Mouse (Mus musculus) kidney, postnatal 0 days (tissue): ENCODE measurements around the gene Grid2. TPM values are rescaled to one million over a fixed set of nuclear protein-coding genes. Genes with fewer than 3 reads are reported as not detected.

ENCODE experiments used
- ATAC-seq: fragments of 200-750 bp; cut with Nextera tagmentation; replicated peaks from 2 replicates; pipeline ENCODE4 v1.8.0; 2017; ENCODE audit warnings: low read depth, moderate number of reproducible peaks, moderate TSS enrichment, moderate library complexity; ENCODE audit not compliant: low FRiP score
- DNase-seq: peaks from one replicate; pipeline ENCODE4 v3.0.0-alpha.2; 2016; ENCODE audit warnings: low spot score
- H3K27ac ChIP-seq: fragments of 300-500 bp; sonication (generic); 2 replicates; pipeline ENCODE4 v1.5.1; 2014; ENCODE audit warnings: mild to moderate bottlenecking
- H3K27me3 ChIP-seq: fragments of 300-500 bp; sonication (generic); 2 replicates; pipeline ENCODE4 v1.6.1; 2014; ENCODE audit warnings: low read length, mixed read lengths; ENCODE audit not compliant: insufficient read depth
- H3K36me3 ChIP-seq: fragments of 300-500 bp; sonication (generic); 2 replicates; pipeline ENCODE4 v1.6.1; 2014; ENCODE audit warnings: low read length, mixed read lengths; ENCODE audit not compliant: insufficient read depth
- H3K4me1 ChIP-seq: fragments of 300-500 bp; sonication (generic); replicated peaks from 2 replicates; pipeline ENCODE4 v1.6.1; 2014; ENCODE audit warnings: antibody characterized with exemption, low read length, mixed read lengths; ENCODE audit not compliant: insufficient read depth
- H3K4me2 ChIP-seq: fragments of 300-500 bp; sonication (generic); 2 replicates; pipeline ENCODE4 v1.6.1; 2014; ENCODE audit warnings: mild to moderate bottlenecking, low read length, moderate library complexity, mixed read lengths
- H3K4me3 ChIP-seq: fragments of 300-500 bp; sonication (generic); replicated peaks from 2 replicates; pipeline ENCODE4 v1.5.1; 2014; ENCODE audit warnings: low read depth, low read length
- H3K9ac ChIP-seq: fragments of 300-500 bp; sonication (generic); 2 replicates; pipeline ENCODE4 v1.6.1; 2014; ENCODE audit warnings: low read depth, low read length
- H3K9me3 ChIP-seq: fragments of 300-500 bp; sonication (generic); replicated peaks from 2 replicates; pipeline ENCODE4 v1.6.1; 2016; ENCODE audit warnings: low read length, inconsistent platforms, mixed read lengths
- CTCF ChIP-seq: IDR thresholded peaks from 2 replicates; pipeline ENCODE4 v1.5.1; 2016; ENCODE audit warnings: antibody characterized with exemption, low read depth, mild to moderate bottlenecking, moderate library complexity
- WGBS: fragments of 180-500 bp; shearing (Covaris S2); extraction: QIAGEN DNeasy Blood & Tissue Kit; methylation state at CpG from one replicate; pipeline ENCODE4 v1.1.7; 2014; 5-methylcytosine and 5-hydroxymethylcytosine counted together
- polyA plus RNA-seq: library from polyadenylated mRNA; unstranded; fragments of >200 nt; fragmentation: Nextera tagmentation; extraction: Ambion mirVana; gene quantifications from 2 replicates; pipeline ENCODE4 v1.2.1, GENCODE M21; 2015

The Grid2 gene
- polyA plus RNA-seq, 1 experiment from 2014 or later, result 0.21 TPM

GRCm38 (mm10) chr6:63964269-63964668 is 708.6 kb downstream of the Grid2 start:
- Histone ChIP-seq H3K9me3 (no peaks in the 10 kb centered on the region), H3K36me3 (no peaks in the 10 kb centered on the region), H3K9ac (no peak overlapping the region), H3K27me3 (no peaks in the 10 kb centered on the region), H3K4me2 (no peak overlapping the region), H3K4me1 (no peaks in the 10 kb centered on the region), H3K27ac (no peak overlapping the region), H3K4me3 (no peak overlapping the region)
- no peak for TF ChIP-seq CTCF
- DNase-seq (peak; percentile 1), ATAC-seq (0 out of 2 replicates have a peak, but pooled peaks have one; percentile 49)
- WGBS, result 41% methylated on average over 6 of the region's 6 CpGs

- Histone ChIP-seq H3K27ac (no peak overlapping the region), H3K27me3 (no peaks in the 10 kb centered on the region), H3K4me3 (no peak overlapping the region), H3K4me1 (no peaks in the 10 kb centered on the region), H3K36me3 (no peaks in the 10 kb centered on the region), H3K9ac (no peak overlapping the region), H3K9me3 (no peaks in the 10 kb centered on the region), H3K4me2 (no peak overlapping the region)
- ATAC-seq (no peak), DNase-seq (no peak)
- no peak for TF ChIP-seq CTCF
- 32% methylated on average over 2 of the region's 2 CpGs for WGBS
These were observed 709.1 kb downstream of the Grid2 start for GRCm38 (mm10) chr6:63964735-63965134.

GRCm38 (mm10) chr6:64046084-64046483 is 790.4 kb downstream of the Grid2 start:
- no peak for TF ChIP-seq CTCF
- Histone ChIP-seq H3K4me3 (no peak overlapping the region), H3K4me2 (no peak overlapping the region), H3K4me1 (no peaks in the 10 kb centered on the region), H3K36me3 (no peaks in the 10 kb centered on the region), H3K27me3 (no peaks in the 10 kb centered on the region), H3K9ac (no peak overlapping the region), H3K9me3 (no peaks in the 10 kb centered on the region), H3K27ac (no peak overlapping the region)
- ATAC-seq, result no peak
- WGBS, result 79% methylated on average over 2 of the region's 2 CpGs
- no peak for DNase-seq

GRCm38 (mm10) chr6:64046732-64047131 is 791.1 kb downstream of the Grid2 start:
- Histone ChIP-seq H3K4me3 (no peak overlapping the region), H3K9me3 (no peaks in the 10 kb centered on the region), H3K27me3 (no peaks in the 10 kb centered on the region), H3K9ac (no peak overlapping the region), H3K27ac (no peak overlapping the region), H3K36me3 (no peaks in the 10 kb centered on the region), H3K4me1 (no peaks in the 10 kb centered on the region), H3K4me2 (no peak overlapping the region)
- no peak for TF ChIP-seq CTCF
- 67% methylated on average over 1 of the region's 1 CpGs for WGBS
- no peak for ATAC-seq
- no peak for DNase-seq

- no peaks in the 10 kb centered on the region for H3K9me3 ChIP-seq
- DNase-seq (no peak), ATAC-seq (no peak)
- WGBS, result 83% methylated on average over 5 of the region's 5 CpGs
- no peaks in the 10 kb centered on the region for H3K27me3 ChIP-seq
- no peak for TF ChIP-seq CTCF
- no peaks in the 10 kb centered on the region for H3K36me3 ChIP-seq
- H3K9ac ChIP-seq, result no peak overlapping the region
- H3K4me1 ChIP-seq, result no peaks in the 10 kb centered on the region
- H3K27ac ChIP-seq, result no peak overlapping the region
- no peak overlapping the region for H3K4me3 ChIP-seq
- no peak overlapping the region for H3K4me2 ChIP-seq
These were observed 792.3 kb downstream of the Grid2 start for GRCm38 (mm10) chr6:64047950-64048349.

GRCm38 (mm10) chr6:64063858-64064257 is 808.2 kb downstream of the Grid2 start:
- H3K36me3 ChIP-seq, result no peaks in the 10 kb centered on the region
- H3K27ac ChIP-seq, result no peak overlapping the region
- WGBS, result 88% methylated on average over 7 of the region's 7 CpGs

GRCm38 (mm10) chr6:64064704-64065103 is 809.0 kb downstream of the Grid2 start:
- Histone ChIP-seq H3K4me3 (no peak overlapping the region), H3K9me3 (no peaks in the 10 kb centered on the region), H3K27ac (no peak overlapping the region), H3K27me3 (no peaks in the 10 kb centered on the region), H3K4me1 (no peaks in the 10 kb centered on the region), H3K4me2 (no peak overlapping the region), H3K9ac (no peak overlapping the region), H3K36me3 (no peaks in the 10 kb centered on the region)
- 89% methylated on average over 2 of the region's 2 CpGs for WGBS
- TF ChIP-seq CTCF, result no peak
- ATAC-seq (no peak), DNase-seq (no peak)

More at GRCm38 (mm10) chr6:64063858-64064257, 808.2 kb downstream of the Grid2 start:
- Histone ChIP-seq H3K4me1 (no peaks in the 10 kb centered on the region), H3K27me3 (no peaks in the 10 kb centered on the region), H3K9me3 (no peaks in the 10 kb centered on the region), H3K4me2 (no peak overlapping the region), H3K9ac (no peak overlapping the region), H3K4me3 (no peak overlapping the region)
- no peak for TF ChIP-seq CTCF
- DNase-seq, result no peak
- no peak for ATAC-seq
